Mouse (Mus musculus): Measurements from ENCODE around the gene Rgl1.

Gene Rgl1

GRCm38 (mm10) chr1:152717329-152717728 is 48.8 kb downstream of the Rgl1 start:
- no peak for DNase-seq (ENCODE audit: low read depth)

- no peak for DNase-seq (ENCODE audit: low read depth)
These were observed 51.7 kb downstream of the Rgl1 start for GRCm38 (mm10) chr1:152714405-152714804.

GRCm38 (mm10) chr1:152713924-152714323 is 52.2 kb downstream of the Rgl1 start:
- no peak for DNase-seq (ENCODE audit: low read depth)

- no peak for DNase-seq (ENCODE audit: low read depth)
These were observed 55.1 kb downstream of the Rgl1 start for GRCm38 (mm10) chr1:152711037-152711436.

- no peak for DNase-seq (ENCODE audit: low read depth)
These were observed 58.6 kb downstream of the Rgl1 start for GRCm38 (mm10) chr1:152707560-152707959.

DNA sequence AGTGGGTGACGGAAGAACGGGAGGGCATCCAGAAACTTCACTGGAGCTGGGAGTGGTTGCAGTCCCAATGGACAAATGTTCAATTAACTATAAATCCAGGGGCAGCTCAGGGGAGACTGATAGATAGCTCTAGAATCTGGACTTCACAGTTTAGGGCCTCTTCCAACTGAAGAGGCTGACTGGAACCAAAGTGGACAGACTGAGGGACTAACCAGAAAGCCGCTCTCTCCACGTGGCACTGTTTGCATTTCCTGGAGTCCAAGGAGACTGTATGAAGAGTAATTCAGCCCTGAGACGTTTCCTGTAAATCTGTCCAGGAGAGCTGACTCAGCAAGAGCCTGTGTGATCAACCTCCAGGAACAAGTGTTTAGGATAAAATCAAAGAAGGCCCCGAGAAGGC is 62.2 kb downstream of the Rgl1 start:
- no peak for DNase-seq (ENCODE audit: low read depth)

GRCm38 (mm10) chr1:152702920-152703319 is 63.2 kb downstream of the Rgl1 start:
- no peak for DNase-seq (ENCODE audit: low read depth)

DNA sequence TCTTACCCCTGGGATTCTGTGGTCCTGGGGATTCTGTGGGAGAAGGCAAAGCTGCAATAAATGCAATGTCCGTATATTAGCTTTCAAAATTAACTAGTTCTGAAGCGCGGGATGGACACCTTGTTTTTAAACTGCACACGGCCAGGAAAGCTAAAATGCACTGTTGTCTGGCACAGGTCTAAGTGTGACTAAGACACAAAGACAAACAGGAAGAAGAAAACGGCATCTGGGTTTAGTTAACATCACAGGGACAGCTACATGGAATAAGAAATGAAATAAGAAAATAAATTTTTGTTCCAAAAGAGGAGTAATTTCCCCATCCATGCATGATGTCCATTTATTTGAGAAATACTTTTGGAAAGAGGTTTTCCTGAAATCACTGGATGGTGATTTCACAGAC is 65.1 kb downstream of the Rgl1 start:
- DNase-seq (ENCODE audit: low read depth) = no peak

DNA sequence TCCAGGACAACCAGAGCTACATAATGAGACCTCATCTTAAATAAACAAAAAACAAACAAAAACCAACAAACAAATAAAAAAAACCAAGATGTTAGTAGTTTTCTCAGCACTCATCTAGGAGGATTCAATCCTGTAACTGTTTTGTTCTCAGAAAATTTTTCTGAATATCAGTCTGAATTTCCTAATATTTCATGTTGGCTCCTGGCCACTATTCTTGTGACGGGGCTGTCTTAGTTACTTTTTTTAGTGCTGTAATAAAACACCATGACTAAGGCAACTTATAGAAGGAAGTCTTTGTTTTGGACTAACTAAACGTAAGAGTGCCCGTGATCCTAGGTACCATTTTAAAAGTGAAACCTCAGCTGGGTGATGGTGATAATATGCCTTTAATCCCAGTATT is 68.8 kb downstream of the Rgl1 start:
- no peak for DNase-seq (ENCODE audit: low read depth)

- no peak for DNase-seq (ENCODE audit: low read depth)
These were observed 70.7 kb downstream of the Rgl1 start for GRCm38 (mm10) chr1:152695491-152695890.

- no peak for DNase-seq (ENCODE audit: low read depth)
These were observed 76.2 kb downstream of the Rgl1 start for GRCm38 (mm10) chr1:152689968-152690367.

DNA sequence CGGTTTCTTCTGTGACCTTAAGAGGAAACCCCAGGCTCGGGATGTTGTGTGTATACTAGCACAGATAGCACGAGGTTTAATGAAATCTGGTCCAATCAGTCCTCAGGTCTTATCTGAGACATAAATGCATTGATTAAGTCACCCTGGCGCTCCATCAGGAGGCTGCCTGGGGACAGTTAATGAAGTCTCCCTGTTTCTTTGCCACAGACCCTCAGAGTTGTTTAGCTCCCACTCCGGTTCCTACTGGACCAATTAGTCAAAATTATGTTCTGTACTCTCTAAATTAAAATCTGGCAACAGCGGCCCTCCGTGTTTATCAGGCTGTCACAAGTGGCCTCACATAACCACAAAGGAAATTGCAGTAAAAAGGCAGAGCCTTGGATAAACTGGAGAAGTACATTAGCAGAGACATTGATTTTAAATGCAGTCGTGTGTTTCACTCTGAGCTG is 78.4 kb downstream of the Rgl1 start:
- no peak for DNase-seq (ENCODE audit: low read depth)

DNA sequence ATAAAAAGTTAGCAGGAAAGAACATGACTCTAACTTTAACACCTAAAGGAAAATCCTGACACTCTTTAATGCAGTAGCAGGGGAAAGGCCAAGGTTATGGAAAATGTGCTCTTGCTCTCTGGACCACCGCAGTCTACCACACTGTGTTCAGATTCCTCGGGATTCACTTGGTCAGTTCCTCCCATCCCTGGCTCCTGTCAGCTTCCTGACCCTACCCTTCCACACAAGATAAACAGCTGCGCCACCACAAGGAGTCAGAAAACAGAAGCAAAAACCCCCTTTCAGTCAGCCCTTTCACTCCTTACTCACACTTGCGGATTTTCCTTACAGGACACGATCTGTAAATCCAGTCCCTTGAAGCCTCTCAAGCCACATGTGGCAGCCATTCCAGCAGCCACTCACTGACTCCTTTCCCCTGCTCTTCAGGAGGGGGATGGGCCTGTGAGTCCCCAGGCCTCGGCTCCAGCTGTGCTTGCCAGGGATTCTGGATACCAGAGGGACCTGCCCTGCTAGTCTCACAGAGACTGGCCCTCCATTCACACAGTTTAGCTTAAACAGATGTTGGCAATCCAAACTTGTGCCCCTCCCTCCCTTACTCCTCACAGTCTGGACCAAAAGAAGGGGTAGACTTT is 78.9 kb downstream of the Rgl1 start:
- no peak for DNase-seq (ENCODE audit: low read depth)

- DNase-seq (ENCODE audit: low read depth) = no peak
These were observed 80.6 kb downstream of the Rgl1 start for GRCm38 (mm10) chr1:152685531-152685930.

- DNase-seq (ENCODE audit: low read depth) = peak; percentile 27
These were observed 83.6 kb downstream of the Rgl1 start for GRCm38 (mm10) chr1:152682368-152683194.

DNA sequence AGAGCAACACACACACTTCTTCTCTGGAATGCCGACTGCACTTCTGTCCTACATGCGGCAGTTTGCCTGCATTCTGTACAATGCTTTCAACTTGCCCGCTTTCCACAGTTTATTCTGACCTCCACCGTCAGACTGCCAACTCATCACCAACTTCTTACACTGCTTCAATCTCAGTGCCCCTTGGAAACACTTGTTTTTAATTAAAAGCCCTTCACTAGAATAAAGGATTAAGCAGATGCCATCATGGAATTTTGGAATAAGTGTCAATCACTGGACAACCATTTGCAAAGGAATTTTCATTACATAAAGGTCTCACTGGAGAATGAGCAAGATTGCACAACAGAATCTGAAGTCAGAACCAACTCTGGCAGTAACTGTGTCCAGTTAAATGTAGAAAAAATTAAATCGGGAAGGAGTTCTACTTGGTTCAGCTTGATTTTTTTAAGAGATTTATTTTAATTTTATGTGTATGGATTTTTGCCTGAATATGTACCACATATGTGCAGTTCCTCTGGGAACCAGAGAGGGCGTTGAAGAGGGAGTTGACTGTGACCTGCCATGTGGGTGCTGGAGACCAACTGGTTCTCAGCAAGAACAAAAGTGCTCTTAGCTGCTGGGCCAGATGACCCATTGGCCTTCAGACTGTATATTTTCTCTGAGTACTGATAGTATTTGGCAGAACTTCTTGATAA is 84.3 kb downstream of the Rgl1 start:
- DNase-seq (ENCODE audit: low read depth) = peak; percentile 27

DNA sequence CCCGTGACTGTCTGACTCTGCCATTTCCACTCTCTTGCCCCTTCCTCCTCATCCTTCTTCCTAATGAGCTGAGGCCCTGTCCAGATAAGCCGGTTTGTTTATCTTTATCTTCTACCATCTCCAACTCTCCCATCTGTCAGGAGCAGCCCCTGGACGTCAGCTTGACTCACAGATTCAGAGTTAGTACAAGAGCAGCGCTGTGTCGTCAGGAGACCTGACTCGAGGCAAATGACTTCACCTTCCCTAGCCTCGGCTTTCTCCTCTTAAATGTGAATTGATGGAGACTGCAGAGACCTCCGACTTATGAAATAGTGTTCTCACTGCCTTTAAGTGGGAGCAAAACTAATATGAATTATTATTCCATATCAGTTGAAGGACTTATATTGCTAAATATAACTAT is 85.0 kb downstream of the Rgl1 start:
- DNase-seq (ENCODE audit: low read depth) = no peak

- DNase-seq (ENCODE audit: low read depth) = no peak
These were observed 87.7 kb downstream of the Rgl1 start for GRCm38 (mm10) chr1:152678451-152678850.

DNA sequence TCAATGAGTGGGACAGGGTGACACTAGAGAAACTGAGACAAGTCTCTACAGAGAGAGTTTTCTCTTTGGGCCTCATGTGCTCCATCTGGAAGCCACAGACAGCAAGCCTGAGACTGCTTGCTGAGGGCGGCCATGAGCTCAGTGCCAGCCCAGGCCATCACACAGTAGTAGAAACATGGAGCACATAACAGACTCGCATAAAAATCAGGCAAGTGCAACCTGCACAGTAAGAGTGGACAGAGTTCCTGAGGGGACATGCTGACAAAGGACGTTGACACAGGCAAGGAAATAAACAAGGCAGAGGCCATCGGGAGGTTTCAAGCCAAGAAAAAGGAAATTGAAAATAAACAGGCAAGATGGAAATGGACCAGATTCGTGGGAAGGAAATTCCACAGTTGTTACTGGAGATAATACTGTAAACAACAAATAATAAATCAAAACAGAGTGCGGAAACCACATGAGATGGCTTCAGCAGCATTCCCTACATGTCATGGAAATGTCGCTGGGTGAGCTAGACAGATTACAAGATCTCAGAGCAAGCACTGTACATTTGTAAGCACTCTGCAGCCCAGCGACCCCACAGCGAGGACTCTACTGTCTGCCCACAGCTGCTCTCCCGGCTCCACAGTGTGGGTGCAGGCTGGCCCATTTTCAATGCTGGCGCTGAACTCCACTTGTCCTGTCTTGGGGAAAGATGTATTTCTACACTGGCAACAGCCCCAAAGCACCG is 88.5 kb downstream of the Rgl1 start:
- DNase-seq (ENCODE audit: low read depth) = no peak

- DNase-seq (ENCODE audit: low read depth) = no peak
These were observed 96.5 kb downstream of the Rgl1 start for GRCm38 (mm10) chr1:152669446-152670180.

DNA sequence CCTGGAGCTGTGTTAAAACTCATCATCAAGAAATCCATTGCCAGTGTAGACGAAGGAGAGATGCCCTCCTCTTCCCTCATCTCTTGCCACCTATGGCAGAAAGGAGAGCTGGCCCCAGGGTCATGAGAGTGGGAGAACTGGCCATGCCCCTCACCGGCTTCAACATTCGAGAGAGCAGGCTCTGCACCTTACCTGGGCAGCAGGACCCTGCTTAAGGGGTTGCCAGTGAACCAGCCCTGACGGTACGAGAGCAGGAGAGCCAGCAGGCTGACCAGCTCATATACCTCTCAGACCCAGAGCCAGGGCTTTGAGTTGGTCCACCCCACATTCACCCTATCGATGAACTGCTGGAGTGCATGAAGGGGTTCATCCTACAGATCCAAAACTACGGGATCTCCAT is 105.7 kb downstream of the Rgl1 start:
- DNase-seq (ENCODE audit: low read depth) = no peak

- no peak for DNase-seq (ENCODE audit: low read depth)
These were observed 106.2 kb downstream of the Rgl1 start for GRCm38 (mm10) chr1:152659961-152660360.

Data from fibroblast of lung, adult 2 months (primary cell).